Mouse (Mus musculus): ENCODE results near the gene Dysf. TPM values are rescaled to one million over a fixed set of nuclear protein-coding genes. Genes with fewer than 3 reads are reported as not detected.

The Dysf gene
- total RNA-seq, 2 experiments from 2014 or later = not detected

GRCm38 (mm10) chr6:84050238-84050637 lies 41.8 kb downstream of the Dysf start:
- no peak for ATAC-seq (ENCODE audit: poor library complexity, severe bottlenecking)

- ATAC-seq (ENCODE audit: poor library complexity, severe bottlenecking) = no peak
These were observed 42.6 kb downstream of the Dysf start for GRCm38 (mm10) chr6:84051032-84051431.

- ATAC-seq (ENCODE audit: poor library complexity, severe bottlenecking) = no peak
These were observed 45.6 kb downstream of the Dysf start for GRCm38 (mm10) chr6:84053874-84054530.

GRCm38 (mm10) chr6:84055619-84056018 lies 47.2 kb downstream of the Dysf start:
- ATAC-seq (ENCODE audit: poor library complexity, severe bottlenecking) = no peak

- no peak for ATAC-seq (ENCODE audit: poor library complexity, severe bottlenecking)
These were observed 48.8 kb downstream of the Dysf start for GRCm38 (mm10) chr6:84057216-84057615.

GRCm38 (mm10) chr6:84058671-84059141 lies 50.3 kb downstream of the Dysf start:
- no peak for ATAC-seq (ENCODE audit: poor library complexity, severe bottlenecking)

- no peak for ATAC-seq (ENCODE audit: poor library complexity, severe bottlenecking)
These were observed 51.5 kb downstream of the Dysf start for GRCm38 (mm10) chr6:84059771-84060414.

GRCm38 (mm10) chr6:84061328-84061727 lies 52.9 kb downstream of the Dysf start:
- ATAC-seq (ENCODE audit: poor library complexity, severe bottlenecking) = no peak

GRCm38 (mm10) chr6:84062541-84062940 lies 54.2 kb downstream of the Dysf start:
- no peak for ATAC-seq (ENCODE audit: poor library complexity, severe bottlenecking)

- ATAC-seq (ENCODE audit: poor library complexity, severe bottlenecking) = no peak
These were observed 59.8 kb downstream of the Dysf start for GRCm38 (mm10) chr6:84068236-84068635.

GRCm38 (mm10) chr6:84070251-84070650 lies 61.9 kb downstream of the Dysf start:
- no peak for ATAC-seq (ENCODE audit: poor library complexity, severe bottlenecking)

GRCm38 (mm10) chr6:84072574-84072973 lies 64.2 kb downstream of the Dysf start:
- no peak for ATAC-seq (ENCODE audit: poor library complexity, severe bottlenecking)

GRCm38 (mm10) chr6:84078172-84078571 lies 69.8 kb downstream of the Dysf start:
- ATAC-seq (ENCODE audit: poor library complexity, severe bottlenecking) = no peak

GRCm38 (mm10) chr6:84080631-84081030 lies 72.2 kb downstream of the Dysf start:
- ATAC-seq (ENCODE audit: poor library complexity, severe bottlenecking) = no peak

GRCm38 (mm10) chr6:84084757-84085156 lies 76.4 kb downstream of the Dysf start:
- ATAC-seq (ENCODE audit: poor library complexity, severe bottlenecking) = no peak

- ATAC-seq (ENCODE audit: poor library complexity, severe bottlenecking) = no peak
These were observed 85.1 kb downstream of the Dysf start for GRCm38 (mm10) chr6:84093473-84093872.

- ATAC-seq (ENCODE audit: poor library complexity, severe bottlenecking) = no peak
These were observed 86.1 kb downstream of the Dysf start for GRCm38 (mm10) chr6:84094536-84094935.

- ATAC-seq (ENCODE audit: poor library complexity, severe bottlenecking) = peak; percentile 55; the same call in 1 of the 2 replicates
These were observed 86.6 kb downstream of the Dysf start for GRCm38 (mm10) chr6:84094998-84095397.

GRCm38 (mm10) chr6:84095882-84096281 lies 87.5 kb downstream of the Dysf start:
- peak; percentile 84 for ATAC-seq (ENCODE audit: poor library complexity, severe bottlenecking)

- ATAC-seq (ENCODE audit: poor library complexity, severe bottlenecking) = no peak
These were observed 93.6 kb downstream of the Dysf start for GRCm38 (mm10) chr6:84102002-84102401.

GRCm38 (mm10) chr6:84105148-84106022 lies 97.0 kb downstream of the Dysf start:
- ATAC-seq (ENCODE audit: poor library complexity, severe bottlenecking) = no peak

Data from megakaryocyte, adult 5-6 weeks (primary cell).